Mouse (Mus musculus) forebrain, postnatal 0 days (tissue): ENCODE results near the gene Hspb11. TPM values are rescaled to one million over a fixed set of nuclear protein-coding genes. Genes with fewer than 3 reads are reported as not detected.
A peak's percentile ranks its signal among the peaks of the same experiment; 100 is the strongest.

Source experiments
- ATAC-seq: fragments of 200-750 bp; cut with Nextera tagmentation; 2 replicates; pipeline ENCODE4 v1.8.0; 2017; ENCODE audit warnings: mild to moderate bottlenecking, moderate library complexity
- DNase-seq: peaks from one replicate; pipeline ENCODE4 v3.0.0-alpha.2; 2015
- H3K27ac ChIP-seq: fragments of 300-500 bp; sonication (generic); 2 replicates; pipeline ENCODE4 v1.5.1; 2014; ENCODE audit warnings: low read depth, mild to moderate bottlenecking, antibody characterized with exemption, low read length, moderate library complexity, mixed read lengths
- H3K27me3 ChIP-seq: fragments of 300-500 bp; sonication (generic); 2 replicates; pipeline ENCODE4 v1.6.1; 2014; ENCODE audit warnings: mild to moderate bottlenecking, low read length, mixed read lengths; ENCODE audit not compliant: insufficient read depth
- H3K36me3 ChIP-seq: fragments of 300-500 bp; sonication (generic); 2 replicates; pipeline ENCODE4 v1.6.1; 2014; ENCODE audit warnings: mild to moderate bottlenecking, moderate library complexity; ENCODE audit not compliant: insufficient read depth
- H3K4me1 ChIP-seq: fragments of 300-500 bp; sonication (generic); 2 replicates; pipeline ENCODE4 v1.6.1; 2014; ENCODE audit warnings: antibody characterized with exemption; ENCODE audit not compliant: insufficient read depth
- H3K4me2 ChIP-seq: fragments of 300-500 bp; sonication (generic); 2 replicates; pipeline ENCODE4 v1.6.1; 2014; ENCODE audit warnings: low read depth, mild to moderate bottlenecking, moderate library complexity
- H3K4me3 ChIP-seq: fragments of 300-500 bp; sonication (generic); 2 replicates; pipeline ENCODE4 v1.5.1; 2014; ENCODE audit warnings: low read depth, low read length, mixed read lengths
- H3K9ac ChIP-seq: fragments of 300-500 bp; sonication (generic); 2 replicates; pipeline ENCODE4 v1.6.1; 2014; ENCODE audit warnings: mild to moderate bottlenecking
- H3K9me3 ChIP-seq: fragments of 300-500 bp; sonication (generic); 2 replicates; pipeline ENCODE4 v1.6.1; 2016; ENCODE audit warnings: low read length
- CTCF ChIP-seq: sonication (generic); IDR thresholded peaks from 2 replicates; pipeline ENCODE4 v1.5.1; 2016; ENCODE audit warnings: antibody characterized with exemption, control low read depth, low read depth
- WGBS: fragments of 180-500 bp; shearing (Covaris S2); extraction: QIAGEN DNeasy Blood & Tissue Kit; methylation state at CpG from one replicate; pipeline ENCODE4 v1.1.7; 2014; 5-methylcytosine and 5-hydroxymethylcytosine counted together
- polyA plus RNA-seq: library from polyadenylated mRNA; unstranded; fragments of >200 nt; fragmentation: Nextera tagmentation; extraction: Ambion mirVana; gene quantifications from 2 replicates; pipeline ENCODE4 v1.2.1, GENCODE M21; 2015
- total RNA-seq: library from RNA; depleted of rRNA; stranded (reverse); fragments of >200 nt; gene quantifications from 2 replicates; pipeline ENCODE4 v1.2.3, GENCODE M21; 2014

Gene Hspb11
- total and polyA plus RNA-seq, 2 experiments from 2014 or later: 17.9 to 40.5 TPM

- no peaks in the 10 kb centered on the region for H3K4me1 ChIP-seq
- peaks cover 6% of the 10 kb centered on the region for H3K36me3 ChIP-seq
- no peak overlapping the region for H3K27ac ChIP-seq
- DNase-seq (no peak), ATAC-seq (no peak)
- 78% methylated on average over 12 of the region's 12 CpGs for WGBS
- H3K9ac ChIP-seq: no peak overlapping the region
- no peak overlapping the region for H3K4me2 ChIP-seq
- no peak overlapping the region for H3K4me3 ChIP-seq
- no peaks in the 10 kb centered on the region for H3K9me3 ChIP-seq
- no peaks in the 10 kb centered on the region for H3K27me3 ChIP-seq
- TF ChIP-seq CTCF: no peak
Observed at GRCm38 (mm10) chr4:107213279-107214011, 39.9 kb upstream of the Hspb11 start.

GRCm38 (mm10) chr4:107217574-107217973 is 35.8 kb upstream of the Hspb11 start:
- H3K36me3 ChIP-seq: no peaks in the 10 kb centered on the region
- WGBS: 88% methylated on average over 9 of the region's 9 CpGs

GRCm38 (mm10) chr4:107221524-107221923 is 31.9 kb upstream of the Hspb11 start:
- no peak for ATAC-seq
- Histone ChIP-seq H3K4me2 (no peak overlapping the region), H3K36me3 (no peaks in the 10 kb centered on the region), H3K4me1 (no peaks in the 10 kb centered on the region), H3K27me3 (no peaks in the 10 kb centered on the region), H3K9ac (no peak overlapping the region), H3K27ac (no peak overlapping the region), H3K9me3 (no peaks in the 10 kb centered on the region), H3K4me3 (no peak overlapping the region)
- WGBS: 93% methylated on average over 5 of the region's 5 CpGs
- no peak for TF ChIP-seq CTCF
- no peak for DNase-seq

More at GRCm38 (mm10) chr4:107217574-107217973, 35.8 kb upstream of the Hspb11 start:
- DNase-seq (no peak), ATAC-seq (no peak)
- TF ChIP-seq CTCF: no peak
- Histone ChIP-seq H3K27ac (no peak overlapping the region), H3K27me3 (no peaks in the 10 kb centered on the region), H3K4me1 (no peaks in the 10 kb centered on the region), H3K4me3 (no peak overlapping the region), H3K9ac (no peak overlapping the region), H3K4me2 (no peak overlapping the region), H3K9me3 (no peaks in the 10 kb centered on the region)

- no peak overlapping the region for H3K4me3 ChIP-seq
- H3K9ac ChIP-seq: no peak overlapping the region
- H3K27me3 ChIP-seq: no peaks in the 10 kb centered on the region
- H3K9me3 ChIP-seq: no peaks in the 10 kb centered on the region
- ATAC-seq (peak; percentile 56; the same call in 1 of the 2 replicates), DNase-seq (peak; percentile 21)
- WGBS: 79% methylated on average over 11 of the region's 11 CpGs
- no peaks in the 10 kb centered on the region for H3K36me3 ChIP-seq
- H3K4me1 ChIP-seq: no peaks in the 10 kb centered on the region
- no peak overlapping the region for H3K4me2 ChIP-seq
- no peak for TF ChIP-seq CTCF
- no peak overlapping the region for H3K27ac ChIP-seq
Observed at GRCm38 (mm10) chr4:107223225-107224204, 29.9 kb upstream of the Hspb11 start.

- no peak overlapping the region for H3K4me2 ChIP-seq
- DNase-seq (no peak), ATAC-seq (no peak)
- no peaks in the 10 kb centered on the region for H3K36me3 ChIP-seq
- no peaks in the 10 kb centered on the region for H3K27me3 ChIP-seq
- no peak overlapping the region for H3K27ac ChIP-seq
- TF ChIP-seq CTCF: no peak
- H3K4me1 ChIP-seq: no peaks in the 10 kb centered on the region
- no peak overlapping the region for H3K9ac ChIP-seq
- no peak overlapping the region for H3K4me3 ChIP-seq
- WGBS: 86% methylated on average over 2 of the region's 2 CpGs
- H3K9me3 ChIP-seq: no peaks in the 10 kb centered on the region
Observed at GRCm38 (mm10) chr4:107226313-107226712, 27.1 kb upstream of the Hspb11 start.

- Histone ChIP-seq H3K27me3 (no peaks in the 10 kb centered on the region), H3K36me3 (peaks cover 34% of the 10 kb centered on the region), H3K9me3 (no peaks in the 10 kb centered on the region), H3K27ac (no peak overlapping the region), H3K4me3 (no peak overlapping the region), H3K4me2 (no peak overlapping the region), H3K4me1 (no peaks in the 10 kb centered on the region), H3K9ac (no peak overlapping the region)
- no peak for TF ChIP-seq CTCF
- DNase-seq (no peak), ATAC-seq (no peak)
- 58% methylated on average over 3 of the region's 3 CpGs for WGBS
Observed at GRCm38 (mm10) chr4:107232219-107232618, 21.2 kb upstream of the Hspb11 start.

- Histone ChIP-seq H3K27me3 (no peaks in the 10 kb centered on the region), H3K4me3 (no peak overlapping the region), H3K4me1 (no peaks in the 10 kb centered on the region), H3K9ac (no peak overlapping the region), H3K36me3 (peaks cover 60% of the 10 kb centered on the region), H3K27ac (no peak overlapping the region), H3K4me2 (no peak overlapping the region), H3K9me3 (no peaks in the 10 kb centered on the region)
- WGBS: 93% methylated on average over 2 of the region's 2 CpGs
- ATAC-seq (no peak), DNase-seq (no peak)
- TF ChIP-seq CTCF: no peak
Observed at GRCm38 (mm10) chr4:107238253-107238652, 15.1 kb upstream of the Hspb11 start.
